Mouse (Mus musculus) hematopoietic stem cell, adult 5-6 weeks (primary cell): Measurements from ENCODE around the gene C9. TPM values are rescaled to one million over a fixed set of nuclear protein-coding genes. Genes with fewer than 3 reads are reported as not detected.

ENCODE experiments used
- ATAC-seq, 2 experiments: fragments of 125-278 bp in 1 of 2; replicated peaks in 1 of 2; 2 replicates each; pipeline ENCODE4 v1.8.0; 2016 to 2017; ENCODE audit warnings: inconsistent platforms in 2 of 2, mild to moderate bottlenecking in 2 of 2, moderate number of reproducible peaks in 2 of 2, low read depth in 1 of 2, moderate TSS enrichment in 1 of 2; ENCODE audit not compliant: low FRiP score in 2 of 2, poor library complexity in 2 of 2, severe bottlenecking in 2 of 2, insufficient read depth in 1 of 2, low TSS enrichment in 1 of 2
- total RNA-seq: library from RNA; stranded (forward); fragments of 172-1452, 232-1000 nt; gene quantifications from 2 replicates; pipeline ENCODE4 v1.2.3, GENCODE M21; 2017

C9 gene
- total RNA-seq, result not detected in 2 replicates

GRCm38 (mm10) chr15:6445135-6445534, at the start of gene C9:
TSS of gene C9 (plus strand) at chr15:6445327.
- ATAC-seq, result no peak

DNA sequence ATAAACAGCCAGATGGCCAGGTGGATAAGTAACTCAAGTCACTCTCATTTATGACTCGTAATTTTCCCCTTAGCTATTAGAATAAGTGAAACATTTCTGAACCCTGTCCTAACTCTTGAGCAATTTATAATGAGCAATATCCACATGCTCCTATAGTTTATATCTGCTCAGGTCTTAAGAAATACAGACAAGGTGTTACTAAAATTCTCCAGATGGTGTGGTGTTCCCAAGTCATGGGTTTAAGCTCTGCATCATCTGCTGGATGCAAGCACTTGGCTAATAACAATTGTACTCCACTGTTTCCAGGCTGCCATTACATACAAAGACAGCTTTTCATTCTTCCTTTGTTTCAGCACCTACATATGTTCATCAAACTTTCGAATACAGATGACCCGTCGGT, 46.9 kb upstream of the C9 start:
- ATAC-seq, result no peak

DNA sequence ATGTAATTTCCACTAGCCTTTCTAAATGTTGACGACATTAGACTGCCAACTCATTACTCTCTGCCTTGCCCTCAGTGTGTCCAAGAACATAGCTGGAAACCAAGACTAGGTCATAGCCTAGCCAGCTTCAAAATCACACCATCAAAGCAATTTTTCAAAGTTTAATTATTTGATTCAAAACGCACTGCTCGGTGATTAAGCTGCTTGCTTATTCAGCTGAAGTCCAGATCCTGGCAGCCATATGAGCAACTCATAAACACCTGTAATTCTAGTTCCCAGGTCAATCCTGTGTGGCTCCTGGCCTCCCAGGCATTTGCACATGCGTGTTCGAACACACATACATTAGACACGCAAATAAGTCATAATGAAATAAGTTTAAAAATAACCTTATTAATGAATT, 46.2 kb upstream of the C9 start:
- ATAC-seq, result no peak

DNA sequence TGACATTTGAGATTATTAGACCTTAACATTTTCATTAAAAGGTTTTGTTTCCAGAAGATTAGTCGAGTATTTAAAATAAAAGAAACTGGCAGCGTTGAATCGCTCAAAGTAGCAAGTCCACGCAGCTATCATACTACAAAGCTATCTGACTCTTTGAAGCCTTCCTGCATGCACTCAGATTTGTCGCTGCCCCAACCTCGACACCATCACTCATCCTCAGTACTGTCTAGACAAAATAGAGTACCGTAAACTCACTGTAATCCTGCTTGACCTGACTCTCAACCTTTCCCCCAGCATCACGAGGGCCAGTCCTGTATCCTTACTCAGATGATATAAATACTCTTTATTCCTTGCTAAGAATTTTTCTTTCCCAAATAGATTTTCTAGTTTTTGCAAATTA, 45.0 kb upstream of the C9 start:
- ATAC-seq, result no peak

DNA sequence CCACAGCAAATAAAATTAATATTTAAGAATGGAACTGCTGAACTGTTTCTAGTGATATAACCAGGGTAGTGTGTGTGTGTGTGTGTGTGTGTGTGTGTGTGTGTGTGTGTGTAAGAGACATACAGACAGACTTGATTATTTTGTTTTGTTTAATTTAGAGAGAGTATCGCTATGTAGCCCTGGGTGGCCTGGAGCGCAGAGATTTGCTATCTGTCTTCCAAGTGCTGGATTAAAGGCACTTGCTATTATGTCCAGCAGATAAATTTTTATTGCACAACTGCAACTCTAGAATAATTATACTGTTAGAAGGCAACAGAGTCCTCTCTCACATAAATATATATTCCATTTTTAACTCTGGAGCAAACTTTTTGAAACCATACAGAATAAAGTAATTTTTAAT, 42.7 kb upstream of the C9 start:
- ATAC-seq, result no peak

DNA sequence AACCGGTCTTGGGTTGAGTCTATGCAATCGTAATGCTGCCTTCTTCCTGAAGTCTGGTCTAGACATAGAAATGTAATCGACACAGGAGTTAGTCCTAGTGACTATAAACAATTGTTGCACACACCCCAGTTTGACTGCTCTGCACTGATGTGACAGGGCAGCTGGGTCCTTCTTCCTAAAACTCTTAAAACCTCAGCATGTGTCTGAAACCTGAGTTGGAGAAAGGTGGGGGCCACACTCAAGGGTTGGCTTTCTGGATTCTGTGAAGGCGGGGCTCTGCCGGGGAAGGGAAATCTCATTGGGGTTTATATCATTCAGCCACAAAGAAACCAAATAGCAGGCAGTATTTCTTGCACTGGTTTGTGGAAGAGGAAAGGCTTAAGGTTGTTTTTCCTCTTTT, 41.0 kb upstream of the C9 start:
- peak; percentile 37 to 60 for ATAC-seq

DNA sequence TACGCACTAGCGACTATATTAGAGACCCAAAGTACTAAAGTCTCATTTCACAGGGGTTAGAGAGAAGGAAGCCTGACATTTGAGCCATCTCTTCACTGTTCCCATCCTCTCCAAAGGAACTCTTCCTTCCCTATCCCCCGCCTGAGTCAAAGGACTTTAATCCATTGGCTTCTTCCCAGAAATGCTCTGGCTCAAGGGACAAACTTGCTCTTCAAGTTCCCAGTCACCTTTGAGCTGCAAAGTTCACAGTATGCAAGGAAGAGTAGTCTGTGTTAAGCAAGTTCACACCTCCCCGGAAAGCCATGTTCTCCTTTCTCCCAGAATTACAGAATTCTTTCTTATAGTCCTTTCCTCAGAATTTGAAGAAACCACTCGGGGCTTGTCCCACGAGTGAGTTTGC, 38.4 kb upstream of the C9 start:
- ATAC-seq, result no peak

DNA sequence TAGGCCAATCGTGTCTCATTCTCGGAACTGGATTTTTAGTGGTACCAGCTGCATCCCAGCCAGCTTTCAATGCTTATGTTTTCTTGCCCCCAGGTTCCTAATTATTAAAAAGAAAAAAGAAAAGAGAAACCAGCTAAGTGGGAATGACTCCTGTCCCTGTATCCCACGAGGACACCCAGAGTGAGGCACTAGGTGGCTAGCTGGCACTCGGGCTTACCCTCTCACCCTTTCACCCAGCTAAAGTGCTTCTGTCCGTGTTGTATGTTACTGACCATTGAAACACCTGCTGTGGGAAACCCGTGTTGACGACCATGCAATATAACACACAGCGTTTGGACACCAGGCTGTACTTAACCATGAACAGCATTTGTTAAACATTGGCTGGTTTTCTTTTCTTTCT, 36.1 kb upstream of the C9 start:
- ATAC-seq, result no peak

DNA sequence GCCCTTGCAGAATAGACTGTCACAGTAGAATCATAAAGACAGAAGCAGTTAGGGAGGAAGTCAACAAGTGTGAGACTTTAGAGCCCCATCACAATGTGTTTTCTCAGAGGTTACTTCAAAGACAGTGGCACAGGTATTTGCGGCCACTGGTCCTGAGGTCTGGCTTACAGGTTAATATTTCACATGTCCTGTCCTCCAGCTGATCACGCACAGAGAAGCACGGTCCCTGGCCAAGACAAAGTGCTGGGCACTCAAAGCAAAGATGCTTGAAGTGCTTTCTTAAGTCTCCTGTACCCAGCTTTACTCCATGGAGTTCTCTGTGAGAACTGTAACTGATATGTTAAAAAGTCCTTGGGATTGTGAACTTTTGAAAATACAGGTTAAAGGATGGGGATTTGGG, 35.0 kb upstream of the C9 start:
- ATAC-seq, result no peak

GRCm38 (mm10) chr15:6411334-6411733, 33.8 kb upstream of the C9 start:
- ATAC-seq, result no peak

DNA sequence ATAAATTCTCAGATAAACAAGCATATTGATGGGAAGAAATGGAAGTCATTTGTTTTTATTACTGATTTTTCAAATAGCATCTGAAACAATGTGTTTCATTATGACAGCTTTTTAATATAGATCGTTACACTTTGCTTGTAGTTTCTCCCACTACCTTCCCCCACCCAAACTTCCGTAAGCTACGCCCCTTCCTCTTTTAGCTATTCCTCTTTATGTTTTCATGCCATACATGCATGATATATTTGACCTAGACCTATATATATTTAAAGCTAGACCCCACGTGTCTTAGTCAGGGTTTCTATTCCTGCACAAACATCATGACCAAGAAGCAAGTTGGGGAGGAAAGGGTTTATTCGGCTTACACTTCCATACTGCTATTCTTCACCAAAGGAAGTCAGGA, 29.8 kb upstream of the C9 start:
- ATAC-seq, result no peak

GRCm38 (mm10) chr15:6431777-6432176, 13.3 kb upstream of the C9 start:
- no peak for ATAC-seq

GRCm38 (mm10) chr15:6432411-6432810, 12.7 kb upstream of the C9 start:
- ATAC-seq, result no peak

DNA sequence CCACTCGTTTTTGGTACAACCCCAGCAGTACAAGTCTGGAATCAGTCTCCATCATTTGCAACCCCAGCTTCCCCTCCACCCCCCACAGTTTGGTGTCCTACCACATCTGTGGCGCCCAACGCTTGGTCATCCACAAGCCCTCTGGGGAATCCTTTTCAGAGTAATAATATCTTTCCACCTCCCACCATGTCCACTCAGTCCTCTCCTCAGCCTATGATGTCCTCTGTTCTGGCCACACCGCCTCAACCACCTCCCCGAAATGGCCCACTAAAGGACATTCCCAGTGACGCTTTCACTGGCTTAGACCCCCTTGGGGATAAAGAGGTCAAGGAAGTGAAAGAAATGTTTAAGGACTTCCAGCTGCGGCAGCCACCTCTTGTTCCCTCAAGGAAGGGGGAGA, 9.8 kb upstream of the C9 start:
- no peak for ATAC-seq

DNA sequence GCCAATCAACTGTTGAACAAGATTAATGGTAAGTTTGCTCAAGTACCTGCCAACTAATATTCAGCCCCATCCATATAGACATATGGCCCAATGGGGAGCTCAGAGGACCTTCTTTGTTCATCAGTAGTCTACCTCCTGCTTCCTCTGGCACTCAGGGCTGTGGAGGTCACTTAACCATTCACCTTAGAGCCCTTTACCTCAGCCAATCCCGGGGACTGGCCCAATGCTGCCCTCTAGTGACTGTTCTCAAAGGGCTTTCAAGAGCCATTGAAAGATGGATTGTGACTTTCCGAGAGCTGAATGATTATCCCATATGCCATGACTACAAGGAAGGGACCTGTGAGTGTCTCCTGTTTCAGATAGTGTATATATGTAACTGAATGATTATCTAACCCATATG, 9.4 kb upstream of the C9 start:
- ATAC-seq, result peak in 1 of 2 experiments; percentile 60; a peak in 2 of 4 replicates

DNA sequence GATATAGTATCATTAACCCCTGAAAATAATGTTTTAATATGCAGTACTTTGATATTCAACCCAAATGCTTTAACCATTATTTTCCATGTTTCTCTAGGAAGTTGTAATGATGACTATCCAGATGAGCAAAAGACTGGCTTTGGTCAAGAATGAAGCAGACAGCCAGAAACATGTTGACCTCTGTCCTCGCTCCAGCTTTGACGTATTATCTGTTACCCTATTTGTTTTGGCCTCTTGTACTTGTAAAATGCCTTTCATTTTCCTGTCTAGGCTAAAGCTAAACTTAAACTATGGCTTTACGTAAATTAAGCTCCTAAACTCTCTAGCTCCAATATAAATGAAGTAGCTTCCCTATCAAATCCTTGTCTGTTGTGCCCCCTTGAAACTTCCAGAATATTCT, 6.4 kb upstream of the C9 start:
- ATAC-seq, result no peak

DNA sequence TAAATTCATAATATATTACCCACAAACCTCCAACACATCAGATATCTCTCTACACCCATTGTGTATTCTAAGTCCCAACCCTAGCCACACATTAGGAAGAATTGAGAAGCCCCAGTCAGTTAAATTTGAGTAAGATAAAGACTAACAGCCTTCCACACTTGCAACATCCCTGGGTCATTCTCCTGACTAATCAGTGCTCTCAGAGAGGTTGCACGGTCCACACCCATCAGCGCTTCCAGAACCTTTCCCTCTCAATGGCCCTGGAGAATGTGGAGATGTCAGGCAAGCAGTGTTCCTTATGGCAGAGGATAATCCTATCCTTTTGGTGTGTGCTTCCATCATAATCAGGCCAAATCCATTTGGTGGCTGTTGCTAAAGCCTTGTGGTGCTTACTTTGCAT, 675 bp upstream of the C9 start:
- no peak for ATAC-seq

- ATAC-seq, result no peak
These were observed 1.1 kb downstream of the C9 start for GRCm38 (mm10) chr15:6446181-6446580.

DNA sequence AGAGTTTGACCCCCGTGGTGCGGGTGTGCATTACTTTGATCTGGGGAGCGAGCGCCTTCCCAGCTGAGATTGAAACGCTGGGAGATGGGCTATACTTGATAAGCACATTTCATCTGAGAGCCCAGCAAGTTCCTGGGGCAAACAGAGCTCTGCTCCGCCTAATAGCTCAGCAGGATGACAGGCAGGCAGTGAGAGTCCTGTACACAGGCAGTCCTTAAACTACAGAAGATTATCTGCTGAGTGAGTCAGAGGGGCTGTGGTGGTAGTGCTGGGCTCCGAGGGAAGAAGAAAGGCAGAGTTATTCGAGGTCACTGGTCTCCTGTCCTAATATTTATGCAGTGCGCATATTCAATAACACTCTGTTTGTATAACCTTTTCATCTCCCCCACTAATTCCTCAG, 3.8 kb downstream of the C9 start:
- no peak for ATAC-seq

- ATAC-seq, result no peak
These were observed 9.3 kb downstream of the C9 start for GRCm38 (mm10) chr15:6454461-6454860.
